Mouse (Mus musculus): ENCODE data around the gene Nanos3.

Nanos3 gene

GRCm38 (mm10) chr8:84185117-84185516 is at the start of gene Nanos3:
Gene Nanos3 (minus strand): TSS chr8:84185217.
- no peak for DNase-seq

GRCm38 (mm10) chr8:84233055-84233454 is 48.0 kb upstream of the Nanos3 start:
- DNase-seq, result no peak

- DNase-seq, result peak in 1 of 2 experiments; percentile 50
Observed at GRCm38 (mm10) chr8:84230735-84231134, 45.7 kb upstream of the Nanos3 start.

GRCm38 (mm10) chr8:84223322-84224029 is 38.5 kb upstream of the Nanos3 start:
- no peak for DNase-seq

- DNase-seq, result no peak
Observed at GRCm38 (mm10) chr8:84222566-84223165, 37.6 kb upstream of the Nanos3 start.

- DNase-seq, result no peak
Observed at GRCm38 (mm10) chr8:84220105-84220504, 35.1 kb upstream of the Nanos3 start.

GRCm38 (mm10) chr8:84218143-84218542 is 33.1 kb upstream of the Nanos3 start:
- DNase-seq, result no peak

GRCm38 (mm10) chr8:84217206-84217605 is 32.2 kb upstream of the Nanos3 start:
- DNase-seq, result no peak

GRCm38 (mm10) chr8:84213277-84213676 is 28.3 kb upstream of the Nanos3 start:
- no peak for DNase-seq

GRCm38 (mm10) chr8:84211881-84212563 is 27.0 kb upstream of the Nanos3 start:
- DNase-seq, result no peak

GRCm38 (mm10) chr8:84211202-84211601 is 26.2 kb upstream of the Nanos3 start:
- no peak for DNase-seq

GRCm38 (mm10) chr8:84210167-84210791 is 25.3 kb upstream of the Nanos3 start:
- peak; percentile 91 to 94 for DNase-seq

- peak; percentile 40 to 53 for DNase-seq
Observed at GRCm38 (mm10) chr8:84208381-84209380, 23.7 kb upstream of the Nanos3 start.

- no peak for DNase-seq
Observed at GRCm38 (mm10) chr8:84207811-84208210, 22.8 kb upstream of the Nanos3 start.

GRCm38 (mm10) chr8:84206666-84207065 is 21.6 kb upstream of the Nanos3 start:
- no peak for DNase-seq

- DNase-seq, result no peak
Observed at GRCm38 (mm10) chr8:84205073-84205472, 20.1 kb upstream of the Nanos3 start.

- peak in 1 of 2 experiments; percentile 46 for DNase-seq
Observed at GRCm38 (mm10) chr8:84203975-84204772, 19.2 kb upstream of the Nanos3 start.

GRCm38 (mm10) chr8:84202938-84203917 is 18.2 kb upstream of the Nanos3 start:
- DNase-seq, result peak; percentile 57 to 74

GRCm38 (mm10) chr8:84202466-84202865 is 17.4 kb upstream of the Nanos3 start:
- DNase-seq, result no peak
